8 mouse cellular contexts compared by ENCODE assay signal in genomic region chr8:11757568-11758481, GRCm38 (mm10). TPM values are rescaled to one million over a fixed set of nuclear protein-coding genes. Genes with fewer than 3 reads are reported as not detected.
DNase-seq lines count a peak whose midpoint lies in the region; ATAC-seq and TF ChIP-seq lines count a peak whose summit lies in the region.

No protein-coding gene starts in this region.

- in situ Hi-C loops in CH12.LX (cut with MboI; ENCODE audit: low pct_ligation_motif_present, low pct_unique_long_range_greater_than_20kb, low sequenced_read_pairs) = no loop called here

- TF ChIP-seq CTCF in CH12.LX (conservative IDR thresholded peaks at IDR 0.05 in 1 of 2, IDR thresholded peaks at IDR 0.05 in 1 of 2; ENCODE audit: low read depth in 2 of 2, low read length in 2 of 2) = no peak

- H3K9ac ChIP-seq in CH12.LX (ENCODE audit: insufficient read depth, low read depth) = peak overlapping the region; percentile 92
- peak overlapping the region; percentile 93 for H3K9ac ChIP-seq in heart, embryonic 15.5 days
- H3K9ac ChIP-seq in liver, embryonic 13.5 days = peak overlapping the region; percentile 82
- H3K9ac ChIP-seq in stomach, embryonic 14.5 days (replicated peaks; ENCODE audit: low read depth, low read length) = peak overlapping the region; percentile 86

- H3K27ac ChIP-seq in CH12.LX (ENCODE audit: insufficient read depth, low read depth) = peak overlapping the region; percentile 49
- peak overlapping the region; percentile 92 for H3K27ac ChIP-seq in forebrain, embryonic 10.5 days
- H3K27ac ChIP-seq in heart, embryonic 15.5 days = peak overlapping the region; percentile 85
- peak overlapping the region; percentile 75 for H3K27ac ChIP-seq in liver, embryonic 13.5 days
- H3K27ac ChIP-seq in stomach, embryonic 14.5 days (ENCODE audit: low read length) = peak overlapping the region; percentile 93

- TF ChIP-seq EP300 in CH12.LX (IDR thresholded peaks at IDR 0.05; ENCODE audit: low read length) = no peak

- H3K36me3 ChIP-seq in CH12.LX (replicated peaks in 1 of 2; ENCODE audit: control insufficient read depth in 1 of 2, insufficient read depth in 1 of 2, low read length in 1 of 2) = peaks cover 0 to 19% of the 10 kb centered on the region in 2 experiments
- H3K36me3 ChIP-seq in forebrain, embryonic 10.5 days (replicated peaks) = peaks cover 8% of the 10 kb centered on the region
- H3K36me3 ChIP-seq in heart, embryonic 15.5 days = no peaks in the 10 kb centered on the region
- H3K36me3 ChIP-seq in liver, embryonic 13.5 days = no peaks in the 10 kb centered on the region
- H3K36me3 ChIP-seq in stomach, embryonic 14.5 days (ENCODE audit: control insufficient read depth, insufficient read depth, low read length) = no peaks in the 10 kb centered on the region

- H3K4me2 ChIP-seq in CH12.LX (ENCODE audit: insufficient read depth, low read depth, poor library complexity, severe bottlenecking) = peak overlapping the region; percentile 80
- peak overlapping the region; percentile 82 for H3K4me2 ChIP-seq in heart, embryonic 15.5 days
- peak overlapping the region; percentile 94 for H3K4me2 ChIP-seq in liver, embryonic 13.5 days
- peak overlapping the region; percentile 93 for H3K4me2 ChIP-seq in stomach, embryonic 14.5 days (replicated peaks; ENCODE audit: low read depth, low read length)

- H3K79me2 ChIP-seq in CH12.LX (replicated peaks; ENCODE audit: control insufficient read depth, extremely low read depth, insufficient read depth, poor library complexity, severe bottlenecking) = peaks cover 34% of the 10 kb centered on the region

- peak; percentile 92 for ATAC-seq in heart, embryonic 15.5 days (replicated peaks; ENCODE audit: insufficient number of reproducible peaks, insufficient read depth, low FRiP score, low read depth)
- ATAC-seq in liver, embryonic 13.5 days (ENCODE audit: low read depth) = peak; percentile 91
- ATAC-seq in stomach, embryonic 14.5 days (ENCODE audit: insufficient number of reproducible peaks, insufficient read depth, low FRiP score, low read depth) = peak; percentile 95

- WGBS in forebrain, embryonic 10.5 days = 3% methylated on average over 59 of the region's 59 CpGs
- 2% methylated on average over 57 of the region's 59 CpGs for WGBS in heart, embryonic 15.5 days
- WGBS in liver, embryonic 13.5 days (ENCODE audit: insufficient replicate concordance) = 3% methylated on average over 54 of the region's 59 CpGs
- WGBS in stomach, embryonic 14.5 days = under 1% methylated on average over 58 of the region's 59 CpGs

- peaks cover 14% of the 10 kb centered on the region for H3K27me3 ChIP-seq in CH12.LX (replicated peaks)
- no peaks in the 10 kb centered on the region for H3K27me3 ChIP-seq in forebrain, embryonic 10.5 days (ENCODE audit: poor library complexity, severe bottlenecking)
- H3K27me3 ChIP-seq in heart, embryonic 15.5 days = no peaks in the 10 kb centered on the region
- no peaks in the 10 kb centered on the region for H3K27me3 ChIP-seq in liver, embryonic 13.5 days
- H3K27me3 ChIP-seq in stomach, embryonic 14.5 days (ENCODE audit: control insufficient read depth, insufficient read depth, low read length) = no peaks in the 10 kb centered on the region

- dilution Hi-C loops in CH12.LX (cut with MboI; ENCODE audit: extremely low pct_ligation_motif_present, extremely low pct_unique_long_range_greater_than_20kb, low sequenced_read_pairs) = no loop called here

- TF ChIP-seq POLR2A in CH12.LX (IDR thresholded peaks at IDR 0.05; ENCODE audit: low read depth, low read length) = peak; percentile 87

- no peaks in the 10 kb centered on the region for H3K9me3 ChIP-seq in CH12.LX (replicated peaks; ENCODE audit: low read length)
- no peaks in the 10 kb centered on the region for H3K9me3 ChIP-seq in forebrain, embryonic 10.5 days
- no peaks in the 10 kb centered on the region for H3K9me3 ChIP-seq in heart, embryonic 15.5 days (replicated peaks)
- H3K9me3 ChIP-seq in liver, embryonic 13.5 days (replicated peaks) = no peaks in the 10 kb centered on the region
- no peaks in the 10 kb centered on the region for H3K9me3 ChIP-seq in stomach, embryonic 14.5 days (ENCODE audit: control insufficient read depth, low read depth, low read length)

- peak overlapping the region; percentile 92 to 99 (median 94) for H3K4me3 ChIP-seq in CH12.LX (replicated peaks in 1 of 3; ENCODE audit: low read depth in 2 of 3, low read length in 2 of 3, poor library complexity in 1 of 3)
- peak overlapping the region; percentile 98 for H3K4me3 ChIP-seq in forebrain, embryonic 10.5 days
- peak overlapping the region; percentile 95 for H3K4me3 ChIP-seq in heart, embryonic 15.5 days
- H3K4me3 ChIP-seq in liver, embryonic 13.5 days (replicated peaks) = peak overlapping the region; percentile 89
- H3K4me3 ChIP-seq in stomach, embryonic 14.5 days (ENCODE audit: low read depth, low read length) = peak overlapping the region; percentile 91

- TF ChIP-seq RAD21 in CH12.LX (IDR thresholded peaks at IDR 0.05; ENCODE audit: low read depth, low read length) = no peak

- peaks cover 4 to 18% of the 10 kb centered on the region in 2 experiments; a peak in 2 of 4 replicates for H3K4me1 ChIP-seq in CH12.LX (ENCODE audit: control insufficient read depth in 1 of 2, insufficient read depth in 2 of 2)
- peaks cover 29% of the 10 kb centered on the region for H3K4me1 ChIP-seq in forebrain, embryonic 10.5 days
- peaks cover 42% of the 10 kb centered on the region for H3K4me1 ChIP-seq in heart, embryonic 15.5 days (replicated peaks)
- peaks cover 30% of the 10 kb centered on the region for H3K4me1 ChIP-seq in liver, embryonic 13.5 days (replicated peaks)
- peaks cover 12% of the 10 kb centered on the region; the same call in 1 of the 2 replicates for H3K4me1 ChIP-seq in stomach, embryonic 14.5 days (ENCODE audit: control insufficient read depth, insufficient read depth, low read length)

- peak; percentile 80 for DNase-seq in CH12.LX (ENCODE audit: extremely low read depth)
- peak; percentile 70 for DNase-seq in c-Kit-positive CD71-negative TER-119-negative erythroid progenitor cells, embryonic 14.5 days (ENCODE audit: low read depth)
- peak; percentile 90 for DNase-seq in forebrain, embryonic 10.5 days (ENCODE audit: extremely low spot score, low spot score)
- DNase-seq in kidney, postnatal 14 days = peak; percentile 93
- peak; percentile 82 for DNase-seq in liver, embryonic 13.5 days
- peak; percentile 86 to 90 for DNase-seq in natural killer cell, adult 2 months (ENCODE audit: low spot score in 2 of 2)

TF ChIP-seq in CH12.LX, 34 proteins besides CTCF, POLR2A, EP300 and RAD21 (continues in another document):
- TF ChIP-seq ZMIZ1 (IDR thresholded peaks at IDR 0.05; ENCODE audit: low read depth, low read length) (peak; percentile 77; the same call in 1 of the 2 replicates), GABPA (IDR thresholded peaks at IDR 0.05; ENCODE audit: insufficient replicate concordance, low read depth, low read length) (no peak), USF2 (conservative IDR thresholded peaks at IDR 0.05; ENCODE audit: low read depth, low read length) (no peak), JUN (IDR thresholded peaks at IDR 0.05; ENCODE audit: insufficient read depth, low read depth, low read length) (no peak), ZC3H11A (IDR thresholded peaks at IDR 0.05; ENCODE audit: low read depth, low read length) (no peak), NELFE (IDR thresholded peaks at IDR 0.05; ENCODE audit: low read depth, low read length) (peak; percentile 87), RCOR1 (conservative IDR thresholded peaks at IDR 0.05; ENCODE audit: low read depth, low read length) (no peak), ZKSCAN1 (IDR thresholded peaks at IDR 0.05; ENCODE audit: borderline replicate concordance, low read depth, low read length) (no peak), MYC (IDR thresholded peaks at IDR 0.05; ENCODE audit: low read depth, low read length) (no peak), ELF1 (IDR thresholded peaks at IDR 0.05; ENCODE audit: low read depth, low read length) (peak; percentile 98), ETS1 (conservative IDR thresholded peaks at IDR 0.05; ENCODE audit: low read depth, low read length) (no peak), MXI1 (IDR thresholded peaks at IDR 0.05; ENCODE audit: low read depth, low read length) (no peak), PAX5 (IDR thresholded peaks at IDR 0.05; ENCODE audit: low read length) (no peak), KAT2A (IDR thresholded peaks at IDR 0.05; ENCODE audit: insufficient replicate concordance, low read length) (peak; percentile 70; the same call in 1 of the 2 replicates), SIN3A (IDR thresholded peaks at IDR 0.05; ENCODE audit: low read length) (peak; percentile 87), TCF12 (IDR thresholded peaks at IDR 0.05; ENCODE audit: low read depth, low read length) (peak; percentile 88), USF1 (IDR thresholded peaks at IDR 0.05; ENCODE audit: low read depth, low read length) (no peak), POLR2AphosphoS2 (IDR thresholded peaks at IDR 0.05; ENCODE audit: low read depth, low read length) (peak; percentile 73), HCFC1 (IDR thresholded peaks at IDR 0.05; ENCODE audit: low read depth, low read length) (peak; percentile 88), BHLHE40 (IDR thresholded peaks at IDR 0.05; ENCODE audit: low read depth, low read length) (0 out of 2 replicates have a peak, but pooled peaks have one; percentile 15), JUND (conservative IDR thresholded peaks at IDR 0.05; ENCODE audit: low read depth, low read length) (no peak), SMC3 (IDR thresholded peaks at IDR 0.05; ENCODE audit: low read depth, low read length) (no peak)

RNA-seq across cellular contexts. Expression of gene Arhgef7, which starts 30.3 kb away (rescaled TPM):
- total RNA-seq in CH12.LX (2012; rRNA removed) (17.0 and 18.6 TPM in 2 replicates), CH12.LX (2014; rRNA removed) (8.0 and 8.5 TPM in 2 replicates)
- polyA plus RNA-seq in CH12.LX (2012; ENCODE audit: insufficient read length, low read depth) = 23.9 and 28.7 TPM in 2 replicates
- polyA plus RNA-seq in forebrain, embryonic 10.5 days (2016; fragmentation: Nextera tagmentation; extraction: Ambion mirVana) = 54.6 and 56.9 TPM in 2 replicates
- 59.9 and 67.6 TPM in 2 replicates for polyA plus RNA-seq in heart, embryonic 15.5 days (2015; fragmentation: Nextera tagmentation; extraction: Ambion mirVana)
- polyA plus RNA-seq in liver, embryonic 13.5 days (2015; fragmentation: Nextera tagmentation; extraction: Ambion mirVana) = 9.4 and 11.5 TPM in 2 replicates
- 37.0 and 37.4 TPM in 2 replicates for polyA plus RNA-seq in stomach, embryonic 14.5 days (2014; fragmentation: Nextera tagmentation; extraction: Ambion mirVana)

RNA-seq across cellular contexts. Expression of gene 1700016D06Rik, which starts 57.0 kb away (rescaled TPM):
- total RNA-seq in CH12.LX (2012; rRNA removed) (not detected in 2 replicates), CH12.LX (2014; rRNA removed) (not detected in 2 replicates)
- not detected in 2 replicates for polyA plus RNA-seq in CH12.LX (2012; ENCODE audit: insufficient read length, low read depth)
- polyA plus RNA-seq in forebrain, embryonic 10.5 days (2016; fragmentation: Nextera tagmentation; extraction: Ambion mirVana) = not detected in 2 replicates
- polyA plus RNA-seq in heart, embryonic 15.5 days (2015; fragmentation: Nextera tagmentation; extraction: Ambion mirVana) = not detected in 2 replicates
- polyA plus RNA-seq in liver, embryonic 13.5 days (2015; fragmentation: Nextera tagmentation; extraction: Ambion mirVana) = not detected in 2 replicates
- polyA plus RNA-seq in stomach, embryonic 14.5 days (2014; fragmentation: Nextera tagmentation; extraction: Ambion mirVana) = not detected in 2 replicates

Comparison
In these comparisons a context has a peak if more than half of its experiments do, and no peak if none do; other contexts are left out.
1. Peak in every context shown above with its lines: DNase-seq, ATAC-seq, H3K4me3 ChIP-seq and H3K27ac ChIP-seq.